Mouse (Mus musculus): ENCODE results near the gene Rgs8. TPM values are rescaled to one million over a fixed set of nuclear protein-coding genes. Genes with fewer than 3 reads are reported as not detected.

The Rgs8 gene
- polyA plus RNA-seq, 1 experiment: under 0.01 TPM

DNA sequence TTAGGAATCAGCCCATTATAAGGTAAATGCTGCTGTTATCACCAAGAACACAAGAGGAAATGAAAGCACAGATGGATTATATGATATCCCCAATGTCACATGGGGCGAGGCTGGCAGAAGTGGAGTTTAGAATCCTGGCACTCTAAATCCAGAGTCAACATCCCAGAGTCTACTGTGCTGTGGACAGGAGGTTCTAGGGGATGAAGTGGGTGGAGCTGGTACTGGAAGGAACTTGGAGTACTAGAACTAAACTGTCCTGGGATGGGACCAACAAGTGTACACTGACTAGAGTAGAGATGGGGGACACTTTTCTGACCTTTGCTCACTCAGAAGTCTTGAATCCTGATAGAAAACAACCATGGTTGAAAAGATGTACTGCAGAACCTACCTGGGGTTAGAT lies 48.6 kb downstream of the Rgs8 start:
- Histone ChIP-seq H3K36me3 (ENCODE audit: control insufficient read depth, insufficient read depth) (no peaks in the 10 kb centered on the region), H3ac (ENCODE audit: control insufficient read depth, insufficient read length, low read depth) (no peak overlapping the region), H3K4me3 (ENCODE audit: insufficient read depth, poor library complexity, severe bottlenecking) (no peak overlapping the region), H3K79me2 (ENCODE audit: control insufficient read depth, insufficient read depth) (no peaks in the 10 kb centered on the region), H3K27me3 (ENCODE audit: control insufficient read depth, insufficient read depth, insufficient read length) (peaks cover 3% of the 10 kb centered on the region), H3K79me3 (ENCODE audit: low read depth) (no peaks in the 10 kb centered on the region)
- no peak for TF ChIP-seq FOSL1 (IDR thresholded peaks at IDR 0.05; ENCODE audit: insufficient read depth, low read length, poor library complexity, severe bottlenecking)

DNA sequence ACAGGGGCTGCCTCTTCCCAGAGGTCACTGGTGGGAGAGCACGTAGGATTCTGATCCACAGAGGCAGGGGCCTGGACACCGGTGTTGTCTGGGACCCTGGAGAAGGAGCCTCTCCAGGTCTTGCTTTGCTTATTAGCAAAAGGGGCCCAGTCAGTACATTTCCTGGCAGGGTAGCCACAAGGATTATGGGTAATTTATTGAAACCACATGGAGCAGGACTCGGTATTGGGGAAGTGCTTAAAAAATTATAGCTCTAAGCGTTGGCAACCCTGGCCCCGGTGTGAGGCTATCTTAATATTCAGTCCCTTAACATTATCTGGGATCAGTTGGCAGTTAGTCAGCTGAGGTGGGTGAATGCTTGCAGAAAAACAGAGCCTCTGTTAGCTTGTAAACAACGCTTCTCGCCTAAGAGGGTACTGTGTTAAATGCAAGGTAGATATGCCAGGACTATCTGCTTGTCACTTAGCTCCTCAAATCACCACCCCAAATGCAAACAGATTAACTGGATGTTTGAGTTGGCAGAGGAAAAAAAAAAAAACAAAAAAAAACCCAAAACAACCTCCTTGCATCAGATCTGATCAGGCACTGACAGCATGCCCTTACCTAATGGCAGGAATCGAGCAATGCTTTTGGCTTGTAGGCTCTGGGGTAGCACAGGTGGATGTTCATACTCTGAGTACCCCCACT lies 49.5 kb downstream of the Rgs8 start:
- TF ChIP-seq MYOD1 (IDR thresholded peaks at IDR 0.05; ENCODE audit: control insufficient read depth, insufficient read length, low read depth) (no peak), CTCF (IDR thresholded peaks at IDR 0.05; ENCODE audit: control insufficient read depth, insufficient read depth, insufficient read length) (no peak), USF1 (IDR thresholded peaks at IDR 0.05; ENCODE audit: low read depth) (no peak), CEBPB (IDR thresholded peaks at IDR 0.05; ENCODE audit: low read depth) (no peak), MYOG (IDR thresholded peaks at IDR 0.05; ENCODE audit: control insufficient read depth, extremely low read depth, insufficient read length) (no peak), MAX (IDR thresholded peaks at IDR 0.05) (no peak), FOSL1 (IDR thresholded peaks at IDR 0.05; ENCODE audit: insufficient read depth, low read length, poor library complexity, severe bottlenecking) (no peak)
- H3K36me3 ChIP-seq (ENCODE audit: control insufficient read depth, insufficient read depth): no peaks in the 10 kb centered on the region
- H3ac ChIP-seq (ENCODE audit: control insufficient read depth, insufficient read length, low read depth): no peak overlapping the region
- H3K79me2 ChIP-seq (ENCODE audit: control insufficient read depth, insufficient read depth): no peaks in the 10 kb centered on the region
- no peaks in the 10 kb centered on the region for H3K79me3 ChIP-seq (ENCODE audit: low read depth)
- no peak overlapping the region for H3K4me3 ChIP-seq (ENCODE audit: insufficient read depth, poor library complexity, severe bottlenecking)
- peaks cover 3% of the 10 kb centered on the region for H3K27me3 ChIP-seq (ENCODE audit: control insufficient read depth, insufficient read depth, insufficient read length)

DNA sequence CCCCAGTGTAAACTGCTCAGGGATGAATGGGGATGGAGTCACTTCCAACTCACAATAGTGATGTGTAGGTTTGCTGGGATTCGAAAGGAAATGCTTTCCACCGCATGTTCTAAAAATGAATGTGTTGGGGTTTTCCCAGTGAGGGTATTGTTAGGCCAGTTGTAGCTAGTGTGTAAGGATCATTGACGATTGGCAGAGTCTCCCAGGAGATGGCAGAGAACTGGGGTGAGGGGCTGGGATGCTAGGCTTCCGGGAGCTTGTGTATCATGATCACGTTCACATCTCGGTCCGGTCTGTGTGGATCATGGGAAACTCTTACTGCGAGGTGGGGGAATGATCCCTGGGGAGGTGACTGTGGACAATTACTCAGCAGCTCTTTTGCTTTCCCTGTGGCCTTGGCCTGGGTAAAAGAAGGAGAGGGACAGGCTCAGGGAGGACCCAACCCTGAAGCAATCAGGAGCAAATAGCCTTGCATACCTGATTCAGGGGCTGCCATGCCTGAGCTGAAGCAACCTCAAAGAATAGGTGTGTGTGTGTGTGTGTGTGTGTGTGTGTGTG lies 50.1 kb downstream of the Rgs8 start:
- H3K27me3 ChIP-seq (ENCODE audit: control insufficient read depth, insufficient read depth, insufficient read length): peaks cover 3% of the 10 kb centered on the region
- no peaks in the 10 kb centered on the region for H3K36me3 ChIP-seq (ENCODE audit: control insufficient read depth, insufficient read depth)
- no peak for TF ChIP-seq MAX (IDR thresholded peaks at IDR 0.05)
- no peak for TF ChIP-seq CTCF (IDR thresholded peaks at IDR 0.05; ENCODE audit: control insufficient read depth, insufficient read depth, insufficient read length)
- TF ChIP-seq MYOG (IDR thresholded peaks at IDR 0.05; ENCODE audit: control insufficient read depth, extremely low read depth, insufficient read length): no peak
- no peak for TF ChIP-seq USF1 (IDR thresholded peaks at IDR 0.05; ENCODE audit: low read depth)
- TF ChIP-seq FOSL1 (IDR thresholded peaks at IDR 0.05; ENCODE audit: insufficient read depth, low read length, poor library complexity, severe bottlenecking): no peak
- TF ChIP-seq MYOD1 (IDR thresholded peaks at IDR 0.05; ENCODE audit: control insufficient read depth, insufficient read length, low read depth): no peak
- no peak for TF ChIP-seq CEBPB (IDR thresholded peaks at IDR 0.05; ENCODE audit: low read depth)
- H3K4me3 ChIP-seq (ENCODE audit: insufficient read depth, poor library complexity, severe bottlenecking): no peak overlapping the region
- no peaks in the 10 kb centered on the region for H3K79me3 ChIP-seq (ENCODE audit: low read depth)
- no peak overlapping the region for H3ac ChIP-seq (ENCODE audit: control insufficient read depth, insufficient read length, low read depth)
- no peaks in the 10 kb centered on the region for H3K79me2 ChIP-seq (ENCODE audit: control insufficient read depth, insufficient read depth)

DNA sequence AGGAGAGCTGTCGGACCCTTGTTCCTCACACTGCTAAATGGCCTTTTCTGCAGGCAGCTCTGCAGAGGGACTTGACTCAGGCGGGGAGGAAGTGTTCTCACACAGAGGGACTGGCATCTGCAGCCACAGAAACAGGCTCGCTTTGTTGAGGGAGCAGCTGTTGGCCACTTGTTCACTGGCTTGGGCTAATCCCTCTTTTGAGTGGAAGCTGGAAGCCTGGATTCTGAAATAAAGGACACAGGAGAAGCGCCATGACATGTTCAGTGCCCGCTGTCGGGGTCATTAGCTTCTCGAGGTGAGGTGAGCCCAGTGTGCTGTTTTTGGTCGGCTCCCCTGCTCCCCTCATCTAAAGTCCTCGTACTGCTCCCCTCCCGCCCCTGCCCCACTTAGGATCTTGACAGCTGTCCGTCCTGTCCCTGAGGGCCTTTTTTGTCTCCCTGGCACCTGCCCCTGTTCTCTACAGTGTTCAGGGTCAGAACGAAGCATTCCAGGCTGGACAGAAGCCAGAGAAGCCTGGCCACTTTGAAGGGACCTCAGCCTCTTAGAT lies 50.7 kb downstream of the Rgs8 start:
- Histone ChIP-seq H3K79me2 (ENCODE audit: control insufficient read depth, insufficient read depth) (no peaks in the 10 kb centered on the region), H3K4me3 (ENCODE audit: insufficient read depth, poor library complexity, severe bottlenecking) (no peak overlapping the region), H3K79me3 (ENCODE audit: low read depth) (no peaks in the 10 kb centered on the region), H3K27me3 (ENCODE audit: control insufficient read depth, insufficient read depth, insufficient read length) (peaks cover 3% of the 10 kb centered on the region), H3ac (ENCODE audit: control insufficient read depth, insufficient read length, low read depth) (no peak overlapping the region), H3K36me3 (ENCODE audit: control insufficient read depth, insufficient read depth) (no peaks in the 10 kb centered on the region)
- no peak for TF ChIP-seq MAX (IDR thresholded peaks at IDR 0.05)
- TF ChIP-seq CTCF (IDR thresholded peaks at IDR 0.05; ENCODE audit: control insufficient read depth, insufficient read depth, insufficient read length): no peak
- TF ChIP-seq CEBPB (IDR thresholded peaks at IDR 0.05; ENCODE audit: low read depth): no peak
- no peak for TF ChIP-seq MYOD1 (IDR thresholded peaks at IDR 0.05; ENCODE audit: control insufficient read depth, insufficient read length, low read depth)
- TF ChIP-seq MYOG (IDR thresholded peaks at IDR 0.05; ENCODE audit: control insufficient read depth, extremely low read depth, insufficient read length): no peak
- no peak for TF ChIP-seq FOSL1 (IDR thresholded peaks at IDR 0.05; ENCODE audit: insufficient read depth, low read length, poor library complexity, severe bottlenecking)
- no peak for TF ChIP-seq USF1 (IDR thresholded peaks at IDR 0.05; ENCODE audit: low read depth)

DNA sequence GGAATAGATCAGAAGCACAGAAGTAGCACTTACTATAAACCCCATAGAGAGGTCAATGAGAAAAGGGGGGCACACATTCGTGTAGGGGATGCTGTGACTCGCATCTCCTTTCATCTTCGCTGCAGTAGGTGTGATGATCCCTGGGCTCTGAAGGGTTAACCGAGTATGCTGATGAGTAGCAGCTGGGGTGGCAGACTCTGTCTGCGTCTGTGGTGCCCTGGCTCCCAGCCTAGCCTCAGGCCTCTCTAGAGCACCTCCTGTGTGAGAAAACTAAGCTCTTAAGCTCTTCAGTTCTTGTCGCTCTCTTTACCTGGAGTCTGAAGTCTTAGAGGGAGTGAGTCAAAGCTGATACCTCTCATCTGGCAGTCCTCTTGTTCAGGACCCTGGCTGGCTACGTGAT lies 51.3 kb downstream of the Rgs8 start:
- TF ChIP-seq MAX (IDR thresholded peaks at IDR 0.05): no peak
- no peak for TF ChIP-seq MYOG (IDR thresholded peaks at IDR 0.05; ENCODE audit: control insufficient read depth, extremely low read depth, insufficient read length)
- no peak for TF ChIP-seq USF1 (IDR thresholded peaks at IDR 0.05; ENCODE audit: low read depth)
- TF ChIP-seq FOSL1 (IDR thresholded peaks at IDR 0.05; ENCODE audit: insufficient read depth, low read length, poor library complexity, severe bottlenecking): no peak
- no peak for TF ChIP-seq CEBPB (IDR thresholded peaks at IDR 0.05; ENCODE audit: low read depth)
- no peak for TF ChIP-seq CTCF (IDR thresholded peaks at IDR 0.05; ENCODE audit: control insufficient read depth, insufficient read depth, insufficient read length)
- TF ChIP-seq MYOD1 (IDR thresholded peaks at IDR 0.05; ENCODE audit: control insufficient read depth, insufficient read length, low read depth): no peak
- Histone ChIP-seq H3K4me3 (ENCODE audit: insufficient read depth, poor library complexity, severe bottlenecking) (no peak overlapping the region), H3K27me3 (ENCODE audit: control insufficient read depth, insufficient read depth, insufficient read length) (peaks cover 3% of the 10 kb centered on the region), H3K79me2 (ENCODE audit: control insufficient read depth, insufficient read depth) (no peaks in the 10 kb centered on the region), H3ac (ENCODE audit: control insufficient read depth, insufficient read length, low read depth) (no peak overlapping the region), H3K36me3 (ENCODE audit: control insufficient read depth, insufficient read depth) (no peaks in the 10 kb centered on the region), H3K79me3 (ENCODE audit: low read depth) (no peaks in the 10 kb centered on the region)

All from C2C12 (cell line).